Mouse (Mus musculus) kidney, adult 10 weeks (tissue): Measurements from ENCODE around the gene Adat3. TPM values are rescaled to one million over a fixed set of nuclear protein-coding genes. Genes with fewer than 3 reads are reported as not detected.

Source experiments
- polyA plus RNA-seq: library from polyadenylated mRNA; stranded (reverse); fragments of 350-450 nt; fragmentation: Illumina TruSeq; extraction: RNeasy Lipid Tissue Mini Kit (QIAGEN cat#74804); gene quantifications from one replicate; pipeline ENCODE4 v1.2.3, GENCODE M21; 2014; ENCODE audit warnings: low read depth, low replicate concordance

Gene Adat3
- not detected for polyA plus RNA-seq

DNA sequence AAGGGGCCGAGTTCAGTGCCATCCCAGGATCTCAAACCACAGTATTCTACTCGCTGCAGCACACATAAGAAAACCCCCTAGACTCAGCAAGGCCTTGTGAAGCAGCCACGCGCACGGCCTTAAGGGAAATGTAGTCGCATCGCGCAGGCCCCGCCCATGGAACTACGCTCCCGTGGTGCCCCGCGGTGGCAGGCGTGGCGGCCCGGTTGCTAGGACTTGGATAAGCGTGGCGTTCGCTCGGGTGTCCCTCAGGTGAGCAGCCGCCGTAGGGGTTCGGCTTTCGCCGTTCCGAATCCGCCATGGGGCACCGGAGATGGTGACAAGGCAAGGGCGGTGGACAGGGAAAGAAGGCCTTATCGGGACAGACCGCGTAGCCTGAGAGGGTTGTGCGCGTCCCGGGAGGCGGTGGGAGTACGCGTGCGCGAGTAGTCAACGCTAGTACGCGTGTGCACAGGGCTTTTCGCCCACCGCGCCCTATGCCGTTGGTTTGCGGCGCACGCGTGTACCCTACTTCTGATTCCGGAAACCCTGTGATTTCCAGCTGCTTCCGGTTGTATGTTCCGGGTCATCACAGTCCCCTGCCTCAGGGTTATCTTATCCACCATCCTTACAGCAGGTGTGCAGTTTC lies at the start of gene Adat3, which contains the start of gene Scamp4:
Adat3 (plus strand) TSS at position 183 of the 628 bp plus-strand sequence.
Scamp4 (plus strand) TSS at position 175 of the 628 bp plus-strand sequence.

DNA sequence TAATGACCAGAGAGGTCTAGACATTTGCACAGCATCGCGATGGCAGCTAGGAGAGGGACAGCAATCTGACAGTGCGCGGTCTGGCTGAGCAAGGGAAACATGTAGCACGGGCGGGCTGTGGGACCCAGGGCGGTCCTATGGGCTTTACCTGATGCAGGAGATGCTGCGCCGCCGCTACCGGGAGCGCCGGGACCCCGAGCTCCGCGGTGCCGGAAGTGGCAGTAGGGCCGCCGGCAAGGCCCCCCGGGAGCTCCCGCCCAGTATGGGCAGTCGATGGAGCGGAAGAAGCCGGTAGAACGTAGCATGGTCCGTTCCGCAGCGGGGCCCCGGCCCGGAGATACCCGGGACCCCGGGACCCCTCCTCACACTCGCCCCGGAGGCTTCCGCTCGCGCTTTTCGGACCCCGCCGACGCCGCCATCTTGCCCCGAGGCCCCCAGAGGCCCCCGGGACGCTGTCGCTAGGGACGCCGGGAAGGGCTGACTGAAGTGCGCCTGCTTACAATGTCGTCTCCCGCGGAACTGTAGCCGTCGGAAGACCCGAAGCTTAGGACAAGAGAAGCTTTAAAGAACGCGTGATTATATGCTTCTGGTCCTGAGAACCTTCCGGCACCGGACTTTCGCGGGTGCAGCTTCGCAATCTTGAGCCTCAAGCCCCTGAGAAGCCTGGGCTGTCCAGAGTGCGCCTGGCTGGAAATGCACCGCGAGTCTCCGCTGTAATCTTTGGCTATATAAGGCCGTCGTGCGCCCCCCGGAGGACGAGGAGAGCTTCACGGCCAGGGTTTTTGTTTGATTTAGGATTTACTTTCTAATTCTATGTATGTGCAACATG lies 41.4 kb upstream of the Adat3 start, which contains the start of gene Rexo1:
Rexo1 (minus strand) TSS at position 445 of the 829 bp plus-strand sequence.

DNA sequence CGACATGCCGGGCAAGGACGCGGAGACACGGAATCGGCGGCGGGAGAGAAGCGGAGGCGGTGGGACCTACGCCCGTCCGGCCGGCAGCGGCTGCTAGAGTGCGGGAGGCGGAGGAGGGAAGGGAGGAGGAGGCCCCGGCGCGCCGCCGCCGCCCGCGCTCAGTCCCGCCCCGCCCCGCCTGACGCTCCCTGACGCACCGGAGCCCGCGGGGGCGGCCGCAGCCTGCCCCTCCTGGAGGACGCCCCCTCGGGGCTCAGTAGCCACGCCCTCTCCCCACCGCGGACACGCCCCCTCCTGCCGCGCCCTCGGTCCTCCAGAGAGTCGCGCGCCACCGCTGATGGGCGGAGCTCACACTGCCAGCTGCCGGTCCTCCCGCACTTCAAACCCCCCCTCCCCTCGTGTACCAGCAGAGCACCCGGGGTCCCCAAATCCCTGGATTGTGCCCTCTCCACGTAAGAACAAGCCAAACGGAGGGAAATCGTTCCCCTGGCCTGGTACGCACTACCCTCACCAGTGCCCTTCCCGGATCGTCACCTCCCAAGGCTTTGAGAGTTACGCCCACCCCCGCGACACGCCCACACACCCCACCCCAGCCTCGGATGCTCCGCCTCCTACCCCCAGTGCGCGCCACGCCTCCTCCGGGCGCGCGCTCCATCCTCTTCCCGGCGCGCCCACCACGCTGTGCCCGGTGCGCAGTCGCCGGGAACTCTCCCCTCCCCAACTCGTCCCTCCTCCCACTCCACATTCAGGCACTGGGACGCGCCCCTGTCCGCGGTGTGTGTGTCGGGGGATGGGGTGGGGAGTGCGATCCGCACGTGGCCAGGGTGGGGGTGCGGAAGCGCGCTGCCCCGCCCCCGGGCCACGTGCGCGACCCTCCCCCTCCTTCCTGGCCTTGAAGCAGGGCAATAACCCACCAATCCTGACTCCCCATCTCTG lies 25.2 kb upstream of the Adat3 start, which contains the start of gene Klf16:
Klf16 (minus strand) TSS at position 127 of the 936 bp plus-strand sequence.

DNA sequence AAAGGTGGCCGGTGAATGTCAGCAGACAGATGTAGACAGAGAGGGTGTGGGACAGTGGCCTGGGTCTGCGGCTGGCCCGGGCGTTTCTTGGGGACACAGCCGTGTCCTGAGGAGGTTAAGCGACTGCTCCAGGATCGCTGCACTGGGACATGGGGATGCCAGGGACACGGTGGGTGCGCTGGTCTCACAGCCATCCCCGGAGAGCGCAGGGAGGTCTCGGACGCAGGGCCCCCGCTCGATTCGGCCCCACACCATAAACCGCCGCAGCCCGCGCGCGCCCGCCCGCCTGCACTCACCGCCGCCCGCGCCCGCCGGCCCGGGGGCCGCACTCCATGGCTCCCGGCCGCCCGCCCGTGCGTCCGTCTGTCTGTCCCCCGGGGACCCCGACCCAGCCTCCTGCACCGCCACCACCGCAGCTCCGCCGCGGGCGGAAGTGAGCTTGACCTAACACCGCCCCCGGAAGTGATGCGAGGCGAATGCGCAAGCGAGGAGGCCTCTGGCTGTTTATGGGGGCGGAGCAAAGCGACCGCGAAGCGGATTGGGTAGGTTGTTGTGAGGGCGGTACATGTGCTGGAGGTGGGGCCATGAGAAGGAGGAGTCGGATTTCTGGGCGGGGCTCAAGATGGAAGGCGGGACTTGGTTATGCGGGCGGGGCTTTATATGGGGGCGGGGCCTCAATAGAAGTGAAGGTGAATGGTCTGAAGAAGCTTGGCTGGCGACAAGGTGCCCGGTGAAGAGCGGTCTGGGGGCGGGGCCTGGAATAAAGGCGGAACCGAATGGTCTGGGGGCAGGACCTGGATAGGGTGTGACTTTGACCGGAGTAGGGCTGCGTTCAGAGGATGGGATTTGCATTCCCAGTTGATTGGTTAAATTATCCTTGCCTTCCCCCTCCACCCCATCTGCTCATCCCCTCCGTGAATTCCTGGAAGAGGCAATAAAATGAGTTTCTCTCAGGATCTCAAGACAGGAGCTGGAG lies 12.5 kb upstream of the Adat3 start, which contains the start of gene Abhd17a:
Abhd17a (minus strand) TSS at position 463 of the 976 bp plus-strand sequence.

DNA sequence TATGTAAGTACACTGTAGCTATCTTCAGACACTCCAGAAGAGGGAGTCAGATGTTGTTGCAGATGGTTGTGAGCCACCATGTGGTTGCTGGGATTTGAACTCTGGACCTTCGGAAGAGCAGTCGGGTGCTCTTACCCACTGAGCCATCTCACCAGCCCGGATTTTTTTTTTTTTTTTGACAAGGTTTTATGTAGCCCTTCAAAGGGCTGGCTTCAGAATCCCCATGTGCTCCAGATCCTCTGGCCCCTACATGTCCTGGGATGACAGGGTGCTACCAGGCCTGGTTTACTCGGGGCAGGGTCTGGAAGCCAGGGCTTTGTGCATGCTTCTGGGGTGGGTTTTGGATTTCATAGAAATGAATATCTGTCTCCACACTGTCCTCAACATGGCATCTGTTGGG lies 3.0 kb downstream of the Adat3 start, which contains the start of gene Gm49322:
Gm49322 (plus strand) TSS at position 301 of the 400 bp plus-strand sequence.

DNA sequence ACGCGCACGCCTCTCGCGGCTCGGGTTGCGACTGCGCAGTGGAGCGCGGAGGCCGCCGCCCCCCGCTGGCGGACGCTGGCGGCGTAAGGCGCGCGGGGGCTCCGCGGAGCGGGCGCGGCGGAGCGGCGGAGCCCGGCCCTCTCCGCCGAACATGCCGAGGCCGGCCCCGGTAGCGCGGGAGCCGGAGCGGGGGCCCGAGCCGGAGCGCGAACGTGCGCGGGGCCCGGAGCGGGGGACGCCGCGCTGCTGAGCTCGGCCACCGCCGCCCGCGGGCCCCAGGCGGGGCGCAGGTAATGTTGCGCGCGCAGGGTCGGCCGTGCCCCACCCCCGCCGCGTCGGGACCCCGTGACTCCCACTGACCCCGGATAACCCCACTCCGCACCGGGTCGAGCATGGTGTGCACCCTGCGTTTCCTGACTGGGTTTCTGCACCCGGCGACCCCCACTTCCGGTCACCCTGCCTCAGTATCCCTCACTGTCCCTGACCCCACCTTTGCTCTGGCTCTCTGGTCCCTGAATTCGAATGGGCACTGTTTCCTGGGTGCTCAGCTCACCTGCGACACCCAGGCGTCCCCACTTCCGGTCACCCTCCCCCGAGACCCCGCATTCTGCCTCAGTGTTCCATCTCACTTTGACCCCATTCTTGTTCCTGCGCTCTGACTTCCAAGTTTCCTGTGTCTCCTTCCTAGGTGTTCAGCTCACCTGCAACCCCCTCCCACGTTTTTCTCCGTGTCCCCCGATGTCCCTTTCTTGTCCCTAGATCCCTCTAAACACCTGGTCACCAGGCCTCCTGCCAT lies 20.2 kb downstream of the Adat3 start, which contains the start of gene Csnk1g2:
Csnk1g2 (plus strand) TSS at position 178 of the 796 bp plus-strand sequence.

DNA sequence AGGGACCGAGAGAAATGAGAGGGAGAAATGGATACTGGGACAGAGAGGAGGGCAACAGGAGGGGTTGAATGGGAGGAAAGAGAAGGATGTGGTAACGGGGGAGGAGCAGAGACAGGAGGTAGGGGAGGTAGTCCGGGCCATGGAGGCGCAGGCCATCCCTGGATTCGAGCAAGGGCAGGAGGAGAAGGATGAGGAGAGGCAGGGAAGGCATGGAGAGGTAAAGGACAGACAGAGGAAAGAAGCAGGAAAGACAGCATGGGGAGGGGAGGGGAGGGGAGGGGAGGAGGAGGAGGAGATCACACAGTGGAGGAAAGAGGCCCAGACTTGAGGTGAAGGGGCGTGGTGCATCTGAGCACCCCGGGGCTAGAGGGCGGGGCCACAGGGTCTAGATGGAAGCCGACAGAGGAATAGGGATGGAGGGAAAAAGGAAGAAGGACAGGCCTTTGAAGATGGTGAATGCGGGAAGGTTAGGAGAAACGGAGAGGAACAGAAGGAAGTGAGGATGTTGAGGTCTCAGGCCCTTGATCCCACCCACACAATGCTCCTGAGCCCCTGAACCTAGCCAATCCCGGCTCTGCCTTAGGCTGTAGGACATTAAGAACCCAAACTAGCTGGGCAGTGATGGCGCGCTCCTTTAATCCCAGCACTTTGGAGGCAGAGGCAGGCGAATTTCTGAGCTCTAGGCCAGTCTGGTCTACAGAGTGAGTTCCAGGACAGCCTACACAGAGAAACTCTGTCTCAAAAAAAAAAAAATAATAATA lies 54.4 kb downstream of the Adat3 start, which contains the start of gene Btbd2:
Btbd2 (minus strand) TSS at position 209 of the 761 bp plus-strand sequence.

Other genes starting within 250 kb of the Adat3 start
- not detected for gene Plk5, start 246.4 kb upstream of the Adat3 start, polyA plus RNA-seq
- 2.8 TPM for gene Mex3d, start 215.2 kb upstream of the Adat3 start, polyA plus RNA-seq
- gene Mbd3, start 203.3 kb upstream of the Adat3 start, polyA plus RNA-seq = not detected
- not detected for gene Uqcr11, start 196.1 kb upstream of the Adat3 start, polyA plus RNA-seq
- gene Tcf3, start 169.2 kb upstream of the Adat3 start, polyA plus RNA-seq = 1.3 TPM
- not detected for gene Onecut3, start 108.0 kb upstream of the Adat3 start, polyA plus RNA-seq
- gene Atp8b3, start 63.8 kb upstream of the Adat3 start, polyA plus RNA-seq = not detected
- gene Rexo1, start 41.3 kb upstream of the Adat3 start, polyA plus RNA-seq = 0.16 TPM
- 1.5 TPM for gene Klf16, start 25.6 kb upstream of the Adat3 start, polyA plus RNA-seq
- gene Abhd17a, start 12.5 kb upstream of the Adat3 start, polyA plus RNA-seq = 0.53 TPM
- gene Scamp4, start within 50 bp of the Adat3 start, polyA plus RNA-seq = 0.44 TPM
- gene Gm49322, start 3.1 kb downstream of the Adat3 start, polyA plus RNA-seq = not detected
- gene Csnk1g2, start 20.0 kb downstream of the Adat3 start, polyA plus RNA-seq = 0.53 TPM
- gene Btbd2, start 54.2 kb downstream of the Adat3 start, polyA plus RNA-seq = 0.36 TPM
- gene Mknk2, start 75.2 kb downstream of the Adat3 start, polyA plus RNA-seq = 1.8 TPM
- gene Mob3a, start 99.1 kb downstream of the Adat3 start, polyA plus RNA-seq = 1.1 TPM
- gene Izumo4, start 99.3 kb downstream of the Adat3 start, polyA plus RNA-seq = 0.89 TPM
- 7.2 TPM for gene Ap3d1, start 139.4 kb downstream of the Adat3 start, polyA plus RNA-seq
- gene Dot1l, start 152.3 kb downstream of the Adat3 start, polyA plus RNA-seq = 1.2 TPM
- gene Sf3a2, start 195.3 kb downstream of the Adat3 start, polyA plus RNA-seq = 2.2 TPM
- 1.5 TPM for gene Plekhj1, start 195.7 kb downstream of the Adat3 start, polyA plus RNA-seq
- not detected for gene Amh, start 202.4 kb downstream of the Adat3 start, polyA plus RNA-seq
- not detected for gene Jsrp1, start 210.6 kb downstream of the Adat3 start, polyA plus RNA-seq
- gene Oaz1, start 223.8 kb downstream of the Adat3 start, polyA plus RNA-seq = 171 TPM
- gene Lingo3, start 241.2 kb downstream of the Adat3 start, polyA plus RNA-seq = not detected